Mouse (Mus musculus): ENCODE measurements around the gene Tnrc6b.

Tnrc6b gene

DNA sequence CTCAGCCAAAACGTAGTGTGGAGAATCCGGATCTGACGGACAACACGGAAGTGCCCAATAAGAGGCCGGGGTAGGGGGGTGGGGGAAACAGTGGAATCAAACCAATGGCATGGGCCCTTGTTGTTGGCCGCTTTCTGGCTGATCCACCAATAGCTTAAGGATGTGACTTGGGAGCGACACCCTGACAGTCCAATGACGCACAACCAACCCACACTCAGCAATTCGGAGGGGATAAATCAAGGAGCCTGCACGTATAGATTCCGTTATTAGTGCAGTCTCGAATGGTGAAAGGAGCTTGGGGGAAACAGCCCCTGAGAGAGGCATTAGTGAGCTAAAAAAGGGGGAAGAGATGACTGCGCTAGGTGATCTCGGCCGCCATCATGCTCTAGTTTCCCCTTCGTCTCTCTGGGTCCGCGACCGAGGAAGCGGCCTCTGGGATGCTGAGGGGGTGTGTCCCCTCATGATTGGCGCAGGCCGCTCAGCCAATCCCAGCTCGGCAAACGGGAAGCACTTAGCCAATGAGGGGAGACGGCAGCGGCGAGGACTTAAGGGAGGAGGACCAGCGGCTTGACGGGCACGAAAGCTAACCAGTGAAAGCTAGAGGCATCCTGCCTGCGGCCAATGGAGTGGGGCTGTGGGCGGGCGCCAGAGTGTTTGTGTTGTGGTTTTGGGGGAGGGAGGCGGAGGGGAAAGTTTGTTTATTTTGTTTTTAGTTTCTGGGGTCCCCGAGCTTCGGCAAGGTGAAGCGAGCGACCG, at the start of gene Tnrc6b:
Gene Tnrc6b (plus strand): TSS at position 706 of the 756 bp plus-strand sequence.
- peak; percentile 97 to 98 for DNase-seq (ENCODE audit: low spot score in 2 of 2)

DNA sequence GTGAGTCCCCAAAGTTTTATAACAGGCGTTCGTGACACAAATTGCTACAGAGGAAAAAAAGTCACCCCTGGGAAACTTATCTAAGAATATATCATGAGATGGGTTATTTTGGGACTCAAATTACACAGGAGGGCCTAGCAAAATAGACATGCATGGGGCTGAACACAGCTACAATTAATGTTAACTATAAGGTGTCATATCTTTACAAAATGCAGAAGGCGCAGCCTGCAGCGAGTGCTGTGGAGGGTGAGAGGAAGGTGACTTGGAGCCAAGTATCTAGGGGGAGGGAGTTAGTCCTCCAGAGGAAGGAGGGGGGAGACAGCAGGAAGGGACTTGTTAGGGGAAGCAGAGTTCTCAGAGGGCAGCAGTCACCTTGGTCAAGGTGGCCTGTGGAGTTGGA, 46.7 kb upstream of the Tnrc6b start:
- DNase-seq (ENCODE audit: low spot score in 2 of 2), result no peak

DNA sequence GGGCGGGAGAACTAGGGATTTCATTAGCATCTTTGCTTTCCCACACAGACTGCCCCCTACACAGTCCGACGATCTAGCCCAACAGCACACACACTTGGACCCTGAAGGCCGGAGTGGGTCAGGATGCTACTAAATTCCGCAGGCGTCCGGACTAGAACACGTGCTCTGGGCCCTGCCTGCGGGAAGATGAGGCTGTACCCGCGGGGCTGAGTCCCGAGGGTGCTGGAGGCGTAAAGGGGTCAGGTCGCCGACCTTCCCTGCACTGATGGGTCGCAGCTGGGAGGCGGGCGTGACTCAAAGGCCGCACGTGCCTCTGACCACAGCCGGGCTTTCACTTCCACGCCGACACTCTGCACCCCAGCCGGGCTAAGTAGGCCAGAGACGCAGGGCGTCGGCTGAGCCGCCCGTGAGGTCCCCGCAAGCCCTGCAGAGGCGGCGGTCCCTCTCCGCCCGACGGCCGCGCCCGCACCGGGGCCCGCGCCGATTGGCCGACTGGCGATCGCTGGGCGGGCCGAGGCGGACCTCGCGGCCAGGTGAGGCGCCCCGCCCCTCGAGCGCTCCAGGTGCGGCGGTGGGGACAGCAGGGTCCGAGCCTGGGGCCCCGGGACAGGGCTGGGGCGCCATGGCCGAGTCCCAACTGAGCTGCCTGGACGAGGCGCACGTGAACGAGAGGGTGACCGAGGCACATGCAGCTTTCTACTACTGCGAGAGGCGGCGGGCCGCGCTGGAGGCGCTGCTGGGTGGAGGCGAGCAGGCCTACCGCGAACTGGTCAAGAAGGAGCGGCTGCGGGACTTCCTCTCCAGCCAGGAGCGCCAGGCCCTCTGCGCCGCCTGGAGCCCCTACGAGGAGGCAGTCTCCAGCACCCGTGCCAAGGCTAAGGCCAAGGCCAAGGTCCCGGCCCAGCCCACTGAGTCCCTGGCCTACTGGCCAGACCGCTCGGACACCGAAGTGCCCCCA, 39.5 kb upstream of the Tnrc6b start, which contains the start of gene Fam83f:
Gene Fam83f (plus strand): TSS at position 553 of the 958 bp plus-strand sequence.
- peak in 1 of 2 experiments; percentile 62 for DNase-seq (ENCODE audit: low spot score in 2 of 2)

DNA sequence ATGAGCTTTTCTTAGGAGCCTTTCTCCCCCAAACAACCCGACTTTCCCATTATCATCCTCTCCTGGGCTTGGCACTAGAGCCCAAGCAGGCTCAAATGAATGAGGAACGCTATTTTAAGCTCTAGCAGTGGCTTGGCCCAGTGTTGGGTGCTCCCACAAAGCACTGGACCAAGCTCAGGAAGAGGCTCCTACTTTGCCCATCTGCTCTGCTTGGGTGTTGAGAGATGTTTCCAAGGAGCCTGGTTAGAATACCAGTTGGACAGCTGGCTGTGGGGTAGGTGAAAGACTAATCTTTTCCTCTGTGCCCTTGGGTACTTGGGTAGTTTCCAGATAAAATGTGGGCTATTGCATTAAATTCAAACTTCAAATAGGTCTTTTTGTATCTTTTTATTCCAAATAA, 38.3 kb upstream of the Tnrc6b start:
- no peak for DNase-seq (ENCODE audit: low spot score in 2 of 2)

DNA sequence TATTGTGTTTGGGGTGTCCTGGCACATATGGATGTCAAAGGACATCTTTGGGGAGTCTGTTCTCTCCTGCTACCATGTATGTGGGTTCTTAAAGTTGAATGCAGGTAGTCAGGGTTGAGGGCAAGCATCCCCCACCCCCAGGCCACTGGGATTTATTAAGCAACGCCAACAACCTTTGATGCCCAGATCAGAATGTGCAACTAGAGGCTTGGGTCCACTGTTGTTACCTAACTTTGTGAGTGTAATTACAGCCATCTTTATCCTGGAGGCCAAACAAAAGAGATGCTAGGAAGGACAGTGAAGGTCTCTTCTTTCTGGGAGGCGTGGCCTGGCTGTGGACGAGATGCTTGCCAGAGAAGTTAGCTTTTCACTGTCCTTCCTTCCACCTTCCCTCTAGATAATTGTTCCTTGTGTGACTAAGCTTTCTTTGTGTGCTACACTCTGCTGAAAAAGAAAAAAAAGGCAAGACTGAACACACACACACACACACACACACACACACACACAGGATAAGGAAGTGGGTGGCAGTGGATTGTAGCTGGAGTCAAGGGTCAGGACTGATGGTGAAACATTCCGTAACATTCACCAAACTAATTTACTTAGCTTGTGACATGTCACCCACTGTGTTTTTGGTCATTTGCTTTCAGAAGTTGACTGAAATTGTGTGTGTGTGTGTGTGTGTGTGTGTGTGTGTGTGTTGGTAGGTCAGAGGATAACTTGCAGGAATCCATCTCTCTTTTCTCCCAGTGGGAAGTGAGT, 37.6 kb upstream of the Tnrc6b start:
- no peak for DNase-seq (ENCODE audit: low spot score in 2 of 2)

DNA sequence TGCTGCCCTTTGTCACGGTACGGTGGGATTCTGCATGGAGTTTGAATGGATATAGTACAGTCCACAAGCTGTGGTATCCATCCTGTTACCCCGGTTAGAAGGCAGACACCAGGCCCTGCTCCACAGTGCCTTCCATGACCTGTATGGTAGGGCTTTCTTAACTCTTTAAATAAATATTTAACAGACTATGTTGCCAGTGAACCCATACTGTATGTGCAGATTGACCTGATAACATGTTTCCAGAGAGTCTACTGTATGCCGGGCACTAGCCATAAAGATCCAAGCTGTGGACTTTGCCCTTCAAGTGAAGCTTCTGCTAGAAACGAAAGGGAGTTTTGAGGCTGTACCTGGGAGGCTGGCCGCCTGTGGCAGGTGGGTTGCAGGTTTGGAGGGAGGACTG, 36.4 kb upstream of the Tnrc6b start:
- no peak for DNase-seq (ENCODE audit: low spot score in 2 of 2)

DNA sequence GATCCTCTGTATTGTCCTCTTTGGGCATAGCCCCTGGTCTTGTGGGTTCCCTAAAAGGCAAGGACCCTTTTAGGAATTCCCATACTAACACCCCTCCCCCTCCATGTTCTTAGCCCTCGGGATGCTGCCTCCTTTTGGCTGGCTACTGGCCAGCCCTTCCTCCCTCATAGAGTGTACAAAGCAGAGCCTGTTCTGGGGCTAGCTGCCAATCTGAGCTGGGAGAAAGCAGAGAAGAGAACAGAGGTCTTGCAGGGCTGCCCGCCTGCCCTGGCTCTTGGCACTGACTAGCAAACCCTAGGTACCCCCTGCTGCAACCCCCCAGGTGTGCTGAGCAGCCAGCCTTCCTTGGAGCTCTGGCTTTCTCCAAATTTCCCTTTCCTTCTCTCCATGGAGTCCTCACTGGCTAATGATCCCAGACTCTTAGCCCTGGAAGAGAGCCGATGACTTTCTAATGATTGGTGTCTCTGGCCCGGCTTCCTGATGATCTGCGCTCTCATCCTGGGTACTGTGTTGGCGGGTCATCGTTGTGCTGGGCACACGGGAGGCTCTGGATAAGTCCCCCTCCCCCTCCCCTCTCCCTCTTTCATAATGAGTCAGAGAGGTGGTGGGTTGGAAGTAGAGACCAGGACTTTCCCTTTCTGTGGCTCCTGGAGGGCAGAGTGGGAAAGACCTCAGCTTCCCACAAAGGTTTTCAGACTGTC, 31.4 kb upstream of the Tnrc6b start:
- no peak for DNase-seq (ENCODE audit: low spot score in 2 of 2)

DNA sequence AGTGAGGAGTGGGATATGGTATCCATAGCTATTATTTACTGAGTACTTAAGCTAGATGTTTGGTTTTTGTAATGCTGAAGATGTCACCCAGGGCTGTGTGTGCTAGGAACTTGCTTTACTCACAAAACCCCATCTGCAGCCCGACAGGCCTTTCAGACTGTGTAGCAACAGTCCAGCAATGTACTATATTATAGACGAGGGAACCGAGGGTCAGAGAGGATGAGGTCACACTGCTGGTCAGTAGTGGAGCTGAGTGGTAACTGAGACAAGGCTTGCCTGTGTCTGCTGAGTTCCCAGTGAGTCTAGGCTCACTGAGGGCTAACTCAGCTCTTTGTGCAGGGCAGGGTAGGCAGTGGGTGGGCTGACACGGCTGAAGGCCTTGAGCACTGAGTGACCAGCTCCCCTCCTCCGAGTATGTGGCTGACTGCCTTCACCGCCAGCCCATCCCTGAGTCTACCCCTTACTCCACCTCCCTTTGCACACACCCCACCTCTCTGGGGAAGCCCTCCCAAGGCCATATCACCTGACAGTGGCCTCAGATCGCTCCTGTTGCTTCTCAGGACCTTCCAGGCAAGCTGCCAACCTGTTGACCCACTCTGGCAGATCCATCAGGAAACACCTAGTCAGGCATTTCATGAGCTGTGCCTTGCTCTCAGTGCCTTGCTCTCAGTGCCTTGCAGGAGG, 30.6 kb upstream of the Tnrc6b start:
- DNase-seq (ENCODE audit: low spot score in 2 of 2), result no peak

DNA sequence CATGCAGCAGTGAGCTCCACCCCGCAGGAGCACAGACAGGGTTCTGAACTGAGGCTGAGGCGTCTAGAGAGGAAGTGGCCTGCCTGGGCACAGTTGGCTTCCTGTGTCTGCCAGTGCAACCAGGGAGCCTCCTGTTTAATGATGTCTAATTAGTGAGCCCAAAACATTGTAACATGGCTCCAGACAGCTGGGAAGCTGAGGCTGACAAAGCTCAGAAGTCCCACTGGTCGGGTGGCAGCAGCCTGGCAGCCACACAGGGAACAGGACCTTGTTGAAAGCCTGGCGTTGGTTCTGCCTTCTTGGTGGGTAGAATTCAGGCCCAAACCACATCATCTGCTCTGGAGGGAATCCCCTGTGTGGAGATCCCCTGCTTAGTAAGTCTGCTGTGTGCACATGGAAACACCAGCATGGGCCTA, 29.6 kb upstream of the Tnrc6b start:
- DNase-seq (ENCODE audit: low spot score in 2 of 2), result peak in 1 of 2 experiments; percentile 53

DNA sequence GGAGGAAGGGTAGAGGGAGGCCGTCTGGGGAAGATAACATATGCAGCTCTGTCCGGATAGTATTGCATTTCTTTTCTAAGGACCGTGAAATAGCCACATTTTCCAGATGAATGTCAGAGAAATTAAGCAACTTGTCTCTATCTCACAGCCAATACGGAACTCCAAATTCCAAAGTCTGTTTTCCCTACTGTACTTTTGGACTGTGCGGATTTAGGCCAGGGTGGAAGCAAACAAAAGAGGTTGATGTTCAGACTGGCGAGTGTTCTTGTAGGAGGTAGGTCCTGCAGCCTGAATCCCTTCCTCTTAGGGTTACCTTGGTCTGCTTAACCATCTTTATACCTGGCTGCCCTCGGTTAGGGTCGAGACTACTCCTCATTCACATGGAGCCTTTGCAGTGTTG, 28.8 kb upstream of the Tnrc6b start:
- no peak for DNase-seq (ENCODE audit: low spot score in 2 of 2)

DNA sequence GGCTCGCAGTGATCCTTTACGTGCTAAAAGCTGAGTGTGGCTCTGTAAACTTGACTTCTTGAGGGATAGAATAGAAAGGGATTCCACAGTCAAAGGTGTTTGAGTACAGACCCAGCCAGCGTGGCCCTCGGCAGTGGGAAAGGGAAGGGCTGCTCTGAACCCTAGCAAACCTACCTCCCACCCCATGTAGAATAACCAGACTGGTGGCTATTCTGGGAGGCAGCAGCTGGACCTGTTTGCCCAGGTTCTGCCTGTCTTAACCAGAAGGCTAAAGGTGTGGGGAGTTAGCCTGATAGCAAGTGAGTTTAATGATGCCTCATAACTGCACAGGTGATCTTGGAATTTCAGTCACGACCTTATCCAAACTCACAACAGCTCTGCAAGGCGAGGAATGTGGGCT, 28.0 kb upstream of the Tnrc6b start:
- DNase-seq (ENCODE audit: low spot score in 2 of 2), result no peak

DNA sequence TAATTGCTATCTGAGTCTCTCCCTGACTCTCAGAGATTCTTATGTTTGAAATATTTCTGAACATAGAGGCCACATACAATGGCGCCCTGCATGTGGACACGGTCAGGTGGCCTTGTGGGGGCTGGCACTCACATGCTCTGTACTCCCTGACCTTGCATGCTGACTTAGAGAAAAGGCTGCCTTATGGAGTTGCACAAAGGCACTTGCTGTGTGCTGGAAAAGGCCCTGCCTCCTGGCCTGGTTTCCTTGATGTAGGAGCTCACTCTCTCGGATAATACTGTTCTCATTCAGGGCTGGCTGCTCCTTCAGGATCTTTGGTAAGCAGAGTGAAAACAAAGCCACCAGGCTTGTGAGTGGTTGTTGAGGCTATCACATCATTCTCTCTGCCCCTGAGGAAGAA, 27.1 kb upstream of the Tnrc6b start:
- DNase-seq (ENCODE audit: low spot score in 2 of 2), result no peak

DNA sequence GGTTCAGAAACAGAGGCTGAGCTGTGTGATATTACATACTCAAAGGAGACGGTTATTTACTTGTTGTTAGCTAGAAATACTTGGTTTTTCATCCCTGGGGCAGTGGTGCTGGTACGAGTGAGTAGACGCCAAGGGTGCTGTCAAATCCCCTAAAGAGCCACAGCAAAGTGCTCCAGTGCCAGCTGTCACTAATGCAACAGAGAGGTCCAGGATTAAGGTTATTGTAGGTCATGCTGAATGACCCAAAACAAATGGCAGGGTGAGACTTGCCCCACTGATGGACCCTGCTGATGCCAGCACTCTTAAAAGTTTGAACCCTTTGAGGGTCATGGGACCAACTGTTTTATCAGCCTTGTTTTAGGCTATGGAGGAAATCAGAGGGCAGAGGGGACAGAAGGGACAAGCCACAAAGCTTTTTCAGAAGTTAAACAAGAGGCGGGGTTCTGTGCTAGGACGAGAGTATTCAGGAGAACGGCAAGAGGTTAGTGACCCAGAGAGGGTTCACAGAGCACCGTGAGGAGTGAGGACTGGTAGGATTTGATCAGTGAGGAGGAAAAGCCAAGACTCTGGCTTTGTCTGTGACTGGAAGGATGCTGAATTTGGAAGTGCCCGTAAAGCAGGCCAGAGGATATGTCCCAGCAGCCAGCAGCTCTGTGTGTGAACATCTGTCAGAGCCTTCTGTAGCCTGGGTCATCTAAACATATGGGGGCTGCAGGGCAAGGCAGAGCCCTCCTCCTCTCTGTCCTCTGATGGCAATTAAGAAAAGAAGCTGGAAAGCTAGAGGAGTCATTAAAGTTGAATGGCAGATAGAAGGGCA, 26.1 kb upstream of the Tnrc6b start:
- no peak for DNase-seq (ENCODE audit: low spot score in 2 of 2)

DNA sequence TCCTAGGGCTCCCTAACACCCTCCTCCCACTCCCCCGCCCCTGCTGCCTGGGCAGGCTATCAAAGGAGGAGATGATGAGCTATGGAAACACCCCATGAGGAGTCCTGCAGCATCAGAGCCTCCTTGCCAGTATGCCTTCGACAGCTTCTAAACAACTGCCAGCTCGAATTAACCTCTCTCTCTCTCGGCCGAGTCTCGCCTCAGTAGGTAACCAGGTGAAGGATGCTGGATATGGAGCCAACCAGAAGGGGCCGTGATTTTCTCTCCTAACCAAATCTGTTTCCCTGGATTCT, 25.6 kb upstream of the Tnrc6b start:
- DNase-seq (ENCODE audit: low spot score in 2 of 2), result no peak

DNA sequence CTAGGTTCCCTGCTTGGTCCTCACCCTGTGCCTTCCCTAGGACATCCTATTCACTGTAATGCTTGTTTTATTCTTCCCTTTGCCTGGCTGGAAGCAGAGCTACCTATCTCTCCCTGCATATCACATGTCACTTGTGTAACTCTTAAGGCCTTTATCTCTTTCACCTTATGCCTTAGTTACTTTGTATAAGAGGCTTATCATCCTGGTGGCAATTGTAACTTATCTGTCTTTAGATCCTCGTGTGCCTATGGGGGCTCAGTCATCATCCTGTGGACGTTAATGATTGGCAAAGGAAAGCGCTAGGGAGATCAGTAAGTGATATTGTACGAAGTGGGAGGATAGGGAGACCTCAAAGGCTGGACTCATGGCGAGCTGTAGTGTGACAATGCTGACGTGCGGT, 22.6 kb upstream of the Tnrc6b start:
- DNase-seq (ENCODE audit: low spot score in 2 of 2), result no peak

DNA sequence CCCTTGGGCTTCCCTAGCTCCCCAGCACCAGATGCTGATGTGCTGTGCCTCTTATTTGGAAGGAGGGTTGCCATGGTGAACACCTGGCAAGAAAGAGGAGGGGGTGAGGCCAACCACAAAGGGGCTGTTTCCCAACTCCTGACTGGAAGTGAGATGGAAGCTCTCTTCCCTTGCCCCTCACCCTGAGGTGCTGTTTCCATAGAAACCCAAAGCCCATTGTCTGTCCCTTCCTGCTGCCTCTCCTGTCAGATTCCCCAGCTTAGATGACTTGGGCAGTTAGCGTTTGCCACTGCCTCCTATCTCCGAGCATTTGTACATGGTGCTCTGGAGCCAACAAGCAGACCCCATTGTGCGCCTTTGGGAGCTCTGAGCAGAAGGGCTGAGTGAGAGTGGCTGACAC, 17.6 kb upstream of the Tnrc6b start:
- no peak for DNase-seq (ENCODE audit: low spot score in 2 of 2)

DNA sequence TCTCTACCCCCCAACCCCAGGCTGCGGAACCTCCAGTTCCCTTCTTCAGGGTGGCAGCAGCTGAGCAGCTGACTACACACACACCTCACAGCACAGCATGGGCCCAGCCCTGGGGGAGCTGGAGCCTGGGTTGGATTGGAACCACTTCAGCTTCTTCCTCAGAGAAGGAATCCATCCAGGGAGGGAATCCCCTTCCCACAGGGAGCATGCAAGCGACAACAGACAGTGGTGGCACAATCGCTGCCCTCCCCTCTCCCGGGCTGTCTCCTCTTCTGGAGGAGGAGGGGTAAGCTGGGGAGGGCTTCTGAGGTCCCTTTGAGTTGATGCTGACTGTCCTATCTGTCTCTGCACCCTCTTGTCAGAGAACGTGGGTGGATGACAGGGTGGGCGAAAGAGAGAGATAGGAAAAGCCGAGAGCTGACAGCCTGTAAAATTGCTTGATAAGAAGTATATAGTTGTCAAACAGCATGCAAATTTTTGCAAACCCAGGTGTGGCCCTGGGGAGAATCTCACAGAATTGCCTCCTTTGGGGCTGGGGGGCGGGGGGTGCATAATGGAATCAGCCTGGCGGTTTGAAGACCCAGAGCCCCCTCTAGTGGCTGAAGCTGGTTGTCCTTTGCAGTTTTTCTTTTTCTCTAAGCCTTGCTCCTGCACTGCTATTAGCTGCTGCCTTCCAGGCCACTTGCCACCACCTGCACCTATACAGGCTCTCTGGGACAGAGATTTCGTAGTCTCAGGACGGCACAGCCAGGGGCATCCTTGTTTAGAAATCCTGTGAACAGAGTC, 16.8 kb upstream of the Tnrc6b start:
- peak; percentile 62 to 84 for DNase-seq (ENCODE audit: low spot score in 2 of 2)

DNA sequence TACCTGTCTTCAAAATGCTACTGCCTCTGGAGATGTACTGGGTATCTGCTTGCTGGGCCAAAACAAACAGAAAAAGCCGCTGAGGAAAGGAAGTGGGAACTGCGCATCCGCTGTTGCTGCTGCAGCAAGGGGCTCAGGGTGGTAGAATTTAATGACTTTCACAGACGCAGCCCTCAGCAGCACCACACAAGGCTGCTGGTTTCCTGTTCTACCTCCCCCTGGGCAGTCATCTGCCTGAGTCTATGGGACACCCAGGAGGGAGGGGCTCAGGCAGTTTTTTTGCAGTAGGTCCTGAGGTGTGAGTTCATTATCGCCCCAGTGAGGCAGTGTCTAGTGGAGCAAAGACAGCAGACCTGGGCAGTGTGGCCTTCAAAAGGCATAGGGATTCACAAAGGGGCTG, 13.5 kb upstream of the Tnrc6b start:
- DNase-seq (ENCODE audit: low spot score in 2 of 2), result peak in 1 of 2 experiments; percentile 45
